Mouse (Mus musculus): ENCODE data around the gene Dpy19l3. TPM values are rescaled to one million over a fixed set of nuclear protein-coding genes. Genes with fewer than 3 reads are reported as not detected.

Gene Dpy19l3
- polyA plus RNA-seq, 1 experiment from 2014 or later = 34.2 TPM

DNA sequence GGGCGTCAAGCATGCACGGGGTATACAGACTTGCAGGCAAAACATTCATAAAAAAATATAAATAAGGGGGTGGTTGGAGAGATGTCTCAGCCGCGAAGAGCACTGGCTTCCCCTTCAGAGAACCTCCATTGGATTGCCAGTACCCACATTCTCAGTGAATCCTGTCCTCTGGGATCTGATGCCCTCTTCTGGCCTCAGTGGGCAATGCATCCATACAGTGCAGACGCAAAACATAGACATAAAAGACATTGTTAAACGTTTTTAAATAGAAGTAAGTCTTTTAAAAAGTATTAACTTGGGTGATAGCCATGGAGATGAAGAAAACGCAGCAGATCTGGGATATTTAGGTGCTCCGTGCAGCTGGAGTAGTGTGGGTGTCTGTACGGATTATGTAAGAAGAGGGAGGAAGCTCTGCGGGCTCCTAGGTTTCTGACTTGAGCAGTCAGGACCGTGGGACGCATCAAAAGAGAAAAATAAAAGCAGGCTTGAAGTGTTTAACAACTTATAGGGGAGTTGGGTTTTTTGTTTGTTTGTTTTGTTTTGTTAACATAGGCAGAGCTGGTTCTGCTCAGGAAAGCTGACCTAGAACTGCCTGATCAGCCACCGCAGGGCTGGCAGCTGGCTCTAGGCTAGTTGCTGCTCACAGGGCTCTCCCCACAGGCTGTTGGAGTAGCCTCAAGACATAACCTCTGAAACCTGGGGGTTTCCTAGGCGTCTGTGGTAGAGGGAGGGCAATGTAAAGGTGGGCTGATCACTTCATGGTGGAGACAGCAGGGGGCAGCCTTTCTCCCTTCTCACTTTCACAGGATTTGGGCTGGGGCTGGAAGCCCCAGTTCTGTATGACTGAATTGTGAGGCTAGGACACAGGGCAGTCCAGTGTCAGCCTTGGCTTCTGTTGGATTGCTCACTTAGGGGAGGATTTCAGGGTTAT is 2.5 kb upstream of the Dpy19l3 start:
- WGBS = 40% methylated on average over 14 of the region's 14 CpGs
- no peak overlapping the region for H3K27ac ChIP-seq (ENCODE audit: low read depth, low read length)
- H3K9ac ChIP-seq (ENCODE audit: low read length) = no peak overlapping the region
- no peak overlapping the region for H3K4me3 ChIP-seq (ENCODE audit: low read depth, low read length)
- no peaks in the 10 kb centered on the region for H3K4me1 ChIP-seq (ENCODE audit: control insufficient read depth, insufficient read depth, low read length)
- DNase-seq (ENCODE audit: low spot score) (no peak), ATAC-seq (ENCODE audit: insufficient read depth, low FRiP score, low TSS enrichment) (no peak)
- no peaks in the 10 kb centered on the region for H3K9me3 ChIP-seq (ENCODE audit: control insufficient read depth, low read length)
- no peaks in the 10 kb centered on the region for H3K27me3 ChIP-seq (ENCODE audit: control insufficient read depth, insufficient read depth, low read length)
- no peaks in the 10 kb centered on the region for H3K36me3 ChIP-seq (ENCODE audit: control insufficient read depth, insufficient read depth, low read length)
- no peak overlapping the region for H3K4me2 ChIP-seq (ENCODE audit: low read depth)

- Histone ChIP-seq H3K4me1 (ENCODE audit: control insufficient read depth, insufficient read depth, low read length) (no peaks in the 10 kb centered on the region), H3K27me3 (ENCODE audit: control insufficient read depth, insufficient read depth, low read length) (no peaks in the 10 kb centered on the region), H3K9me3 (ENCODE audit: control insufficient read depth, low read length) (no peaks in the 10 kb centered on the region), H3K9ac (ENCODE audit: low read length) (peak overlapping the region; percentile 74), H3K27ac (ENCODE audit: low read depth, low read length) (no peak overlapping the region), H3K4me3 (ENCODE audit: low read depth, low read length) (peak overlapping the region; percentile 85), H3K4me2 (ENCODE audit: low read depth) (peak overlapping the region; percentile 97), H3K36me3 (ENCODE audit: control insufficient read depth, insufficient read depth, low read length) (no peaks in the 10 kb centered on the region)
- WGBS = 70% methylated on average over 4 of the region's 4 CpGs
- DNase-seq (ENCODE audit: low spot score) (no peak), ATAC-seq (ENCODE audit: insufficient read depth, low FRiP score, low TSS enrichment) (no peak)
Observed at GRCm38 (mm10) chr7:35754886-35755168, 573 bp upstream of the Dpy19l3 start.

- H3K4me1 ChIP-seq (ENCODE audit: control insufficient read depth, insufficient read depth, low read length) = no peaks in the 10 kb centered on the region
- no peaks in the 10 kb centered on the region for H3K9me3 ChIP-seq (ENCODE audit: control insufficient read depth, low read length)
- no peak for DNase-seq (ENCODE audit: low spot score)
- H3K4me2 ChIP-seq (ENCODE audit: low read depth) = peak overlapping the region; percentile 97
- H3K27me3 ChIP-seq (ENCODE audit: control insufficient read depth, insufficient read depth, low read length) = no peaks in the 10 kb centered on the region
- peak; percentile 45; the same call in 1 of the 2 replicates for ATAC-seq (ENCODE audit: insufficient read depth, low FRiP score, low TSS enrichment)
- 8% methylated on average over 15 of the region's 15 CpGs for WGBS
- peaks cover 4% of the 10 kb centered on the region; the same call in 1 of the 2 replicates for H3K36me3 ChIP-seq (ENCODE audit: control insufficient read depth, insufficient read depth, low read length)
- H3K9ac ChIP-seq (ENCODE audit: low read length) = peak overlapping the region; percentile 74
- H3K27ac ChIP-seq (ENCODE audit: low read depth, low read length) = no peak overlapping the region
- peak overlapping the region; percentile 85 for H3K4me3 ChIP-seq (ENCODE audit: low read depth, low read length)
Observed at GRCm38 (mm10) chr7:35753319-35754032, 778 bp downstream of the Dpy19l3 start.

GRCm38 (mm10) chr7:35750873-35751272 is 3.4 kb downstream of the Dpy19l3 start:
- Histone ChIP-seq H3K27ac (ENCODE audit: low read depth, low read length) (no peak overlapping the region), H3K9me3 (ENCODE audit: control insufficient read depth, low read length) (no peaks in the 10 kb centered on the region), H3K4me3 (ENCODE audit: low read depth, low read length) (no peak overlapping the region), H3K27me3 (ENCODE audit: control insufficient read depth, insufficient read depth, low read length) (no peaks in the 10 kb centered on the region), H3K4me1 (ENCODE audit: control insufficient read depth, insufficient read depth, low read length) (no peaks in the 10 kb centered on the region), H3K9ac (ENCODE audit: low read length) (no peak overlapping the region), H3K36me3 (ENCODE audit: control insufficient read depth, insufficient read depth, low read length) (peaks cover 10% of the 10 kb centered on the region), H3K4me2 (ENCODE audit: low read depth) (no peak overlapping the region)
- WGBS = 94% methylated on average over 9 of the region's 9 CpGs
- DNase-seq (ENCODE audit: low spot score) = no peak
- ATAC-seq (ENCODE audit: insufficient read depth, low FRiP score, low TSS enrichment) = no peak

- H3K36me3 ChIP-seq (ENCODE audit: control insufficient read depth, insufficient read depth, low read length) = peaks cover 10% of the 10 kb centered on the region
- 82% methylated on average over 14 of the region's 14 CpGs for WGBS
- no peak overlapping the region for H3K4me2 ChIP-seq (ENCODE audit: low read depth)
- H3K9me3 ChIP-seq (ENCODE audit: control insufficient read depth, low read length) = no peaks in the 10 kb centered on the region
- ATAC-seq (ENCODE audit: insufficient read depth, low FRiP score, low TSS enrichment) (no peak), DNase-seq (ENCODE audit: low spot score) (no peak)
- no peaks in the 10 kb centered on the region for H3K27me3 ChIP-seq (ENCODE audit: control insufficient read depth, insufficient read depth, low read length)
- H3K4me3 ChIP-seq (ENCODE audit: low read depth, low read length) = no peak overlapping the region
- H3K27ac ChIP-seq (ENCODE audit: low read depth, low read length) = no peak overlapping the region
- no peak overlapping the region for H3K9ac ChIP-seq (ENCODE audit: low read length)
- no peaks in the 10 kb centered on the region for H3K4me1 ChIP-seq (ENCODE audit: control insufficient read depth, insufficient read depth, low read length)
Observed at GRCm38 (mm10) chr7:35747397-35747964, 6.8 kb downstream of the Dpy19l3 start.

- DNase-seq (ENCODE audit: low spot score) (no peak), ATAC-seq (ENCODE audit: insufficient read depth, low FRiP score, low TSS enrichment) (no peak)
- Histone ChIP-seq H3K27me3 (ENCODE audit: control insufficient read depth, insufficient read depth, low read length) (no peaks in the 10 kb centered on the region), H3K9me3 (ENCODE audit: control insufficient read depth, low read length) (no peaks in the 10 kb centered on the region), H3K27ac (ENCODE audit: low read depth, low read length) (no peak overlapping the region), H3K4me3 (ENCODE audit: low read depth, low read length) (no peak overlapping the region), H3K9ac (ENCODE audit: low read length) (no peak overlapping the region), H3K4me1 (ENCODE audit: control insufficient read depth, insufficient read depth, low read length) (no peaks in the 10 kb centered on the region), H3K36me3 (ENCODE audit: control insufficient read depth, insufficient read depth, low read length) (peaks cover 10% of the 10 kb centered on the region), H3K4me2 (ENCODE audit: low read depth) (no peak overlapping the region)
- 89% methylated on average over 12 of the region's 12 CpGs for WGBS
Observed at GRCm38 (mm10) chr7:35746686-35747396, 7.4 kb downstream of the Dpy19l3 start.

DNA sequence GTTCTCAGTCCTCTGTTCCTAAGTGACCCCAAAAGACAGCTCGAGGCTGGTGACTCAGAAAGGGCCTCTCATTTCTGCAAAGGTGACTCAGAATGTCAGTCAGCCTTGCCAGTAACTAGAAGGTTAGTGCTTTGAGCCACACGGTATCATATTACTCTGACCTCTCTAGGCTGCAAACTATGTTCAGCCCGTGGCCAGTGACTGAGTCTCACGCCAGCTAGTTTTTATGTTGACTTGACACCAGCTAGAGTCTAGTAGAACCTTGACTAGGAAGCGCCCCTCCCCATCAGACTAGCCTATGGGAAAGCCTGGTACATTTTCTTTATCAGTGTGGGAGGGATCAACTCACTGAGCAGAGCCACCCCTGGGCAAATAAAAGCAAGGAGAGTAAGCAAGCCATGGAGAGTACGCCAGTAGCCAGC is 9.0 kb downstream of the Dpy19l3 start:
- Histone ChIP-seq H3K9me3 (ENCODE audit: control insufficient read depth, low read length) (no peaks in the 10 kb centered on the region), H3K36me3 (ENCODE audit: control insufficient read depth, insufficient read depth, low read length) (peaks cover 10% of the 10 kb centered on the region), H3K27ac (ENCODE audit: low read depth, low read length) (no peak overlapping the region), H3K4me2 (ENCODE audit: low read depth) (no peak overlapping the region), H3K27me3 (ENCODE audit: control insufficient read depth, insufficient read depth, low read length) (no peaks in the 10 kb centered on the region), H3K4me1 (ENCODE audit: control insufficient read depth, insufficient read depth, low read length) (no peaks in the 10 kb centered on the region), H3K9ac (ENCODE audit: low read length) (no peak overlapping the region), H3K4me3 (ENCODE audit: low read depth, low read length) (no peak overlapping the region)
- no peak for ATAC-seq (ENCODE audit: insufficient read depth, low FRiP score, low TSS enrichment)
- 86% methylated on average over 6 of the region's 6 CpGs for WGBS
- no peak for DNase-seq (ENCODE audit: low spot score)

- no peaks in the 10 kb centered on the region for H3K27me3 ChIP-seq (ENCODE audit: control insufficient read depth, insufficient read depth, low read length)
- no peak overlapping the region for H3K4me3 ChIP-seq (ENCODE audit: low read depth, low read length)
- H3K4me1 ChIP-seq (ENCODE audit: control insufficient read depth, insufficient read depth, low read length) = no peaks in the 10 kb centered on the region
- H3K9me3 ChIP-seq (ENCODE audit: control insufficient read depth, low read length) = no peaks in the 10 kb centered on the region
- H3K4me2 ChIP-seq (ENCODE audit: low read depth) = no peak overlapping the region
- ATAC-seq (ENCODE audit: insufficient read depth, low FRiP score, low TSS enrichment) (no peak), DNase-seq (ENCODE audit: low spot score) (no peak)
- H3K9ac ChIP-seq (ENCODE audit: low read length) = no peak overlapping the region
- peaks cover 10% of the 10 kb centered on the region for H3K36me3 ChIP-seq (ENCODE audit: control insufficient read depth, insufficient read depth, low read length)
- 93% methylated on average over 9 of the region's 9 CpGs for WGBS
- H3K27ac ChIP-seq (ENCODE audit: low read depth, low read length) = no peak overlapping the region
Observed at GRCm38 (mm10) chr7:35744771-35745170, 9.5 kb downstream of the Dpy19l3 start.

Measured in neural tube, embryonic 11.5 days (tissue).